Mouse (Mus musculus) embryonic fibroblast, embryonic 13.5 days (primary cell): Measurements from ENCODE around the gene Sptbn4. TPM values are rescaled to one million over a fixed set of nuclear protein-coding genes. Genes with fewer than 3 reads are reported as not detected.
"Not testable (repeated sequence)": the region's sequence is repeated elsewhere in the genome, so short reads cannot be mapped to it uniquely, and the experiment has no call there.

Source experiments
- H3K27ac ChIP-seq: 2 replicates; pipeline ENCODE4 v1.5.1; 2012; ENCODE audit warnings: low read length, control low read depth, inconsistent platforms; ENCODE audit not compliant: insufficient read depth
- H3K4me1 ChIP-seq: 2 replicates; pipeline ENCODE4 v1.6.1; 2011; ENCODE audit warnings: low read length; ENCODE audit not compliant: control insufficient read depth, insufficient read depth
- H3K4me3 ChIP-seq: 2 replicates; pipeline ENCODE4 v1.5.1; 2011; ENCODE audit warnings: mild to moderate bottlenecking, control low read depth, low read length; ENCODE audit not compliant: insufficient read depth
- CTCF ChIP-seq: IDR thresholded peaks from 2 replicates; pipeline ENCODE4 v1.5.1; 2011; ENCODE audit warnings: mild to moderate bottlenecking, control low read depth, low read length, moderate library complexity, borderline replicate concordance; ENCODE audit not compliant: insufficient read depth
- POLR2A ChIP-seq: IDR thresholded peaks from 2 replicates; pipeline ENCODE4 v1.6.1; 2011; ENCODE audit warnings: low read depth, mild to moderate bottlenecking, control low read depth, low read length, moderate library complexity
- polyA plus RNA-seq: library from polyadenylated mRNA; stranded (reverse); fragments of >200 nt; gene quantifications from 2 replicates; pipeline ENCODE4 v1.2.4, GENCODE M21; 2011; ENCODE audit warnings: low read depth; ENCODE audit not compliant: missing spikeins, insufficient read length

The Sptbn4 gene
- 0.51 and 0.78 TPM in 2 replicates for polyA plus RNA-seq

DNA sequence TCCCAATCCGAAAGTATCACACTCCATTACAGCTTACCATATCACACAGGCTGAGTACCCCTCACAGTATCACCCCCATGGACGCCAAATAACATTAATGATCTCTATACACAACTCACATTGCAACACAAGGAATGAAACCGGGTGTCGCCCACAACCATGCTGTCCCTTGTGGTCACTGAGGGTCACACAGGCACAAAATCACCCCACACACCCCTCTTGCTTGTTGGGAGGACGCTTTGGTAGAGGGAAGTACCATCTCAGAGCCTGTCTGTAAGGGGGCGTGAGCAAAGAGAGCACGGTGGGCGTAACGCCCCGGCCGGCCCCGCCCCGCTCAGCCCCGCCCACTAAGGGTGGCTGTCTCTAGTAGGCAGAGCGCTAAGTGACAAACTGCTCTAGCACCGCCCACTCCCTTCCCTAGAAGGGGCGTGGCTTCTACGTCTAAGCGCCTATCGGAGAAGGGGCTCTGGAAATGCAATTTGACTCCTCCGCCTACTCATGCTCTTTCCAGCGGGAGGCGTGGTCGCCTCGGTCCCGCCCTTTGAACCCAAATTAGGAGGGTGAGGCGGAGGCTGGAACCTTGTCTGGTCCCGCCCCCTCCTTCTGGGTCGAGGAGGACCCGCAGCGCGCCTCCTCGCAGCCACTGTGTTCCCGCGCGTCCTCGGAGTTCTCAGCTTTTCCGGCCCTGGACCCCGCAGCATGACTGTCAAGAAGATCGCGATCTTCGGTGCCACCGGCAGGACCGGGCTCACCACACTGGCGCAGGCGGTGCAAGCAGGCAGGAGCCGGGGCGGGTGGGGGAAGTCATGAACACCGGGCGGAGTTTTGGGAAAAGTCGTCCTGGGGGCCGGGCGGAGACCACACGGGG is at the start of gene Sptbn4, which contains the start of gene Blvrb:
TSS of gene Sptbn4 (minus strand) at position 268 of the 868 bp plus-strand sequence.
TSS of gene Blvrb (plus strand) at position 560 of the 868 bp plus-strand sequence.
- Histone ChIP-seq H3K4me3 (peak within 1 kb of the TSS; percentile 62), H3K4me1 (peaks cover 4% of the 10 kb centered on the region; the same call in 1 of the 2 replicates), H3K27ac (no peak within 1 kb of the TSS)
- peak; percentile 92 for TF ChIP-seq POLR2A
- TF ChIP-seq CTCF = no peak

DNA sequence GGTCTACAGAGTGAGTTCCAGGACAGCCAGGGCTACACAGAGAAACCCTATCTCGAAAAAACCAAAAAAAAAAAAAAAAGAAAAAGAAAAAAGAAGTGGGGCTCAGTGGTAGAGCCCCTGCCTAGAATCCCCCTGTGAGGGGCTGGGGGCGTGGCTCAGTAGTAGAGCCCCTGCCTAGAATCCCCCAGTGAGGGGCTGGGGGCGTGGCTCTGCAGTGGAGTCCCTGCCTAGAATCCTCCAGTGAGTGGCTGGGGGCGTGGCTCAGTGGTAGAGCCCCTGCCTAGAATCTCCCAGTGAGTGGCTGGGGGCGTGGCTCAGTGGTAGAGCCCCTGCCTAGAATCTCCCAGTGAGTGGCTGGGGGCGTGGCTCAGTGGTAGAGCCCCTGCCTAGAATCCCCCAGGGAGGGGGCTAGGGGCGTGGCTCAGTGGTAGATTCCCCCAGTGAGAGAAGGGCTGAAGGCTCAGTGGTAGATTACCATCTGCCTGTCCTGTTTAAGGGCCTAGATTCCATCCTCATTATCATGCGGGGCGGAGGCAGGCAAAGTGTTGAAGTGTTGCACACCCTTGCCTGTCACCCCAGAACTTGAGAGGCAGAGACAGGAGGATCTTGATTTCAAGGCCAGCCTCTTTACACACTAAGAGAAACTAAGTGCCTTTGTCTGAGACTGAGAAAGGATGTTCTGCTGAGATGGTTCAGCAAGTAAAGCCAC is 47.3 kb upstream of the Sptbn4 start:
- H3K4me3 ChIP-seq, H3K4me1 ChIP-seq, H3K27ac ChIP-seq: not testable (repeated sequence)

DNA sequence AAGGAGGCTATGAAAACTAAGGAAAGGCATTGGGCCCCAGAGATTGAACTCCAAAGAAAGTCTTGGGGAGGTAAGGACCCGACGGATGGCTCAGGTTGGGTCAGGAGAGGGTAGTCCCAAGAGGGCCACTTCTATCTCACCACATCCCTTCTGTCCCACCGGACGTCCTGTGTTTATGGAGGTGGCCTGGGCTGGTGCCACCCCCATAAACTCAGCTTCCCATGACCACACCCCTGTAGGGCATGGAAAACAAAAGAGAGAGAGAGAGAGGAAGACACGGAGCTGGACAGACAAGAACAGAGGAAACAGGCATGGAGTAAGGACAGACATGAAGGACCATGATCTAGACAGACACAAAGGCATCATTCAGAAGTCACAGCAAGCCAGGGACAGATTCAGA is 46.0 kb upstream of the Sptbn4 start:
- H3K4me3 ChIP-seq = no peak overlapping the region
- peaks cover 16% of the 10 kb centered on the region for H3K4me1 ChIP-seq
- H3K27ac ChIP-seq = no peak overlapping the region
- TF ChIP-seq CTCF = no peak
- TF ChIP-seq POLR2A = no peak

DNA sequence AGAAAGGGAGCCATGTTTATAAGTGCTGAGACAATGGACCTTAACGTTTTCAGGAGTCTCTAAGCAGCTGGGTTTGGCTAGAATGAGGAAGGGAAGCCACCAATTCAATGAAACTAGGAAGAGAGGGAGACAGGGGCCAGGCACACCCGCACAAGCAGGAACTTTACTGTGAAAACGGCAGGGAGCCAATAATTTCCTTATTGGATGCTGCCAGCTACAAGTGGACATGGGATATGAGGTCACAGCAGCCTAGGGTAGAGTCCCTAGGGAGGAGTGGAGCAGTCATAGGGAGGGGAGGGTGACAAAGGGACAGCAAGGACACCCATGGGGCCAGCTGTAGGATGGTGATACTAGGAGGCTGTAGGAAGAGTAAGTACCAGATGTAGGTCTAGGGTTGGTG is 45.5 kb upstream of the Sptbn4 start:
- H3K4me1 ChIP-seq = peaks cover 16% of the 10 kb centered on the region
- TF ChIP-seq POLR2A = no peak
- no peak for TF ChIP-seq CTCF
- H3K4me3 ChIP-seq = no peak overlapping the region
- H3K27ac ChIP-seq = no peak overlapping the region

DNA sequence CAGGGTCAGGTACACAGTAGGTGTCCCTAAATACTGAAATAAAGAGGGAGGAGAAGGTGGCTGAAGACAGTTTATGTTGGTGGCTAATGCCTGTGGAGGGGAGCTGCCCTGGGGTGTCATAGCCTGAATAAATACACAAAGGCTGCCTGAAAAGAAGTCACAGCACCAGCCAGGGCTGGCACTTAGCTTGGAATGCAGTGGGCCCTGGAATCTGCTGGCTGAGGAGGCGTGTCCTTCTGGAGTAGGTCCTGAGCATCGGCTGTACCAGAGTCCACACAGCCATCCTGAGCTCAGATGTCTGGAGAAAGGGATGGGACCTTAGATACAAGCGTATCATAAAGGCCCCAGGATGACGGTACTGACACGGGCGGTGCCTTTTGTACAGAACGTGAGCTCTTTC is 44.4 kb upstream of the Sptbn4 start:
- no peak overlapping the region for H3K27ac ChIP-seq
- H3K4me1 ChIP-seq = peaks cover 16% of the 10 kb centered on the region
- H3K4me3 ChIP-seq = no peak overlapping the region
- TF ChIP-seq POLR2A (0 out of 2 replicates have a peak, but pooled peaks have one; percentile 7), CTCF (no peak)

DNA sequence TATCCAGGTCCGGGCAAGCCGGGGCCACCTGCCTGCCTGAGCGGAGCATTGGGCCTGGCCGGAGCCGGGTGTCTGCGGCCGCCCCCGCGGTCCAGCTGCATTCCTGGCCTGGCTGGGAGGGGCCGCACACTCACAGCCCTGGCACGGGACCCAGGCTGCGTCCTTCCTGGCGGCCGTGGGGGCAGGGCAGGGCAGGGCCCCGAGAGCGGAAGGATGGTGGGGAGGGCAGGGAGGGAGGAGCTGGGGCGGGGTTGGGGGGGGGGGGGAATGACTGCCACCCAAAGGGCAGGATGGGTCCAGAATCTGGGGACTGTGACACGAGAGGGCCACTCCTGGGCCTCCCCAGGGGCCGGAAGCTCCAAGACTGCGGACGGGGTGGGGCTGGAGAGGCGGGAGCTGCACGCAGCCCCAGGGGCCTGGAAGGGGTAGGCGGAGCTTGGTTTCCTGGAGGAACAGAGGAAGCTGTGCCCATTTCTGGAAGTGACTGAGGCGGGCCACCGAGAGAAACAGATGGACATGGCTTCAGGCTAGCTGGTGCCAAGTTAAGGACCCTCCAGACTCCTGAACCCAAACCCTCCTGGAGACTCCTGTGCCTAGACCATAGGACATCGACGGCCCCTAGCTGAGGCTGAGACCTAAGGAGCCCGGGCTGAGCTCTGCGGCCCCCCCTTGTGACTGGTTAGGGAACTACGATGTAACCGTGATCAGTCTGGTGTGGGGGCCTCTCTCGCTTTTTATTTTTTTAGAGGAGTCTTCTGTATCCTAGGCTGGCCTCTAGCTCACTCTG is 43.2 kb upstream of the Sptbn4 start:
- Histone ChIP-seq H3K27ac (peak overlapping the region; percentile 96), H3K4me3 (no peak overlapping the region; the same call in 1 of the 2 replicates), H3K4me1 (peaks cover 16% of the 10 kb centered on the region)
- TF ChIP-seq POLR2A (peak; percentile 44), CTCF (0 out of 2 replicates have a peak, but pooled peaks have one; percentile 20)

DNA sequence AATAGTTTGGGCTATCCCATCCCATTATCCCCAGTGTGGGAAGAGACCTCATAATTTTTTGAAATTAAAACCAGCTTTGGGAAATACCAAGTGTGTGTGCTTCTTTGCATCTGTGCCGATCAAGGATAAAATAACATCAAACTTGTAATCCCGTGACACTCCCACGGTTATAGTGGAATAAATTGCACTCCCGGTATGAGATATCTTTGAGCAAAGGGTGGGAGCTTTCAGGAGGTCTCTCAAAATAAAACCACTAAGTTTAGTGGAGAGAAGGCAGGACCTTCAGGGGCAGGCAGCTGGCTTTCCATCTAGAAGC is 42.7 kb upstream of the Sptbn4 start:
- TF ChIP-seq POLR2A (no peak), CTCF (no peak)
- H3K4me1 ChIP-seq = peaks cover 16% of the 10 kb centered on the region
- no peak overlapping the region; the same call in 1 of the 2 replicates for H3K4me3 ChIP-seq
- peak overlapping the region; percentile 96 for H3K27ac ChIP-seq

DNA sequence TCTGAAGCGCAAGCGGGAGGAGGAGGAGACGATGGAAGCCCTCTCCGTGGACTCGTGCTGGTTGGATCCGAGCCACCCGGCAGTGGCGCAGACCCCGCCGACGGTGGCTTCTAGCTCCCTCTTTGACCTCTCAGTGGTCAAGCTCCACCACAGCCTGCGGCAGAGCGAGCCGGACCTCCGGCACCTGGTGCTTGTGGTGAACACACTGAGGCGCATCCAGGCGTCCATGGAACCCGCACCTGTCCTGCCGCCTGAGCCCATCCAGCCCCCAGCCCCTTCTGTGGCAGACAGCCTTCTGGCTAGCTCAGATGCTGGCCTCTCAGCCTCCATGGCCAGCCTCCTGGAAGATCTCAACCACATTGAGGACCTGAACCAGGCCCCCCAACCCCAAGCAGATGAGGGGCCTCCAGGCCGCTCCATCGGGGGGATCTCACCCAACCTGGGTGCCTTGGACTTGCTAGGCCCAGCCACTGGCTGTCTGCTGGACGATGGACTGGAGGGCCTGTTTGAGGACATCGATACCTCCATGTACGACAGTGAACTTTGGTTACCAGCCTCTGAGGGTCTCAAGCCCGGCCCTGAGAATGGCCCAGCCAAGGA is 41.9 kb upstream of the Sptbn4 start:
- TF ChIP-seq POLR2A (no peak), CTCF (no peak)
- H3K27ac ChIP-seq = peak overlapping the region; percentile 100
- peak overlapping the region; percentile 94; the same call in 1 of the 2 replicates for H3K4me3 ChIP-seq
- peaks cover 16% of the 10 kb centered on the region for H3K4me1 ChIP-seq

DNA sequence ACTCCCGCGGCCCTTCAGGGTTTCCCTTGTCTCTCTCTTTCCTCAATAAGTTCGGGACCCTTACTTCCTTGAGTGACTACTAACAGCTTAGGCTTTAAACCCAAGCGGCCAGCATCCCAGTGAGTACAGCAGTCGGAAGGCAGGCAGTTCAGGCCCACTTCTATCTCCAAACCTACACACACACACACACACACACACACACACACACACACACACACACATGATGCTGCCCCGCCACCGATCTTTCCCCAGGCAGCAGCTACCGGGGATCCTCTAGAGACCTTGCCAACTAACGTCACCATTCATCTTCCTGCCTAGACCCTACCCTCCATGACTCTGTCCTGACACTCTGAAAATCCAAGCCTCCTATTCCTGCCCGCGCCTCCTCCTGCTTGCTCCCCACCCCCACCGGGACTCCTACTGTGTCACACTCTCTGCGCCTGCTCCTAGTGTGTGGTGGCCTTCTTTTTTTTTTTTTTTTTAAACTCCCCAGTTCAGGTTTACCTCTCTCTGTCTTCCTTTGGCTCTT is 40.3 kb upstream of the Sptbn4 start:
- Histone ChIP-seq H3K27ac (peak overlapping the region; percentile 100), H3K4me3 (peak overlapping the region; percentile 94), H3K4me1 (peaks cover 16% of the 10 kb centered on the region)
- TF ChIP-seq CTCF = no peak
- peak; percentile 67; the same call in 1 of the 2 replicates for TF ChIP-seq POLR2A
